Mouse (Mus musculus) hindbrain, embryonic 12.5 days (tissue): Measurements from ENCODE around the gene Sun2. TPM values are rescaled to one million over a fixed set of nuclear protein-coding genes. Genes with fewer than 3 reads are reported as not detected.
A peak's percentile ranks its signal among the peaks of the same experiment; 100 is the strongest.

ENCODE experiments used
- ATAC-seq: fragments of 200-750 bp; cut with Nextera tagmentation; 2 replicates; pipeline ENCODE4 v1.8.0; 2017; ENCODE audit warnings: moderate TSS enrichment; ENCODE audit not compliant: low FRiP score
- H3K27ac ChIP-seq: fragments of 300-500 bp; sonication (generic); 2 replicates; pipeline ENCODE4 v1.5.1; 2016; ENCODE audit warnings: mild to moderate bottlenecking
- H3K27me3 ChIP-seq: fragments of 300-500 bp; sonication (generic); 2 replicates; pipeline ENCODE4 v1.6.1; 2016; ENCODE audit warnings: mild to moderate bottlenecking
- H3K36me3 ChIP-seq: fragments of 300-500 bp; sonication (generic); 2 replicates; pipeline ENCODE4 v1.6.1; 2016; ENCODE audit warnings: mild to moderate bottlenecking
- H3K4me1 ChIP-seq: fragments of 300-500 bp; sonication (generic); 2 replicates; pipeline ENCODE4 v1.6.1; 2016
- H3K4me2 ChIP-seq: fragments of 300-500 bp; sonication (generic); replicated peaks from 2 replicates; pipeline ENCODE4 v1.6.1; 2016; ENCODE audit warnings: mild to moderate bottlenecking
- H3K4me3 ChIP-seq: fragments of 300-500 bp; sonication (generic); 2 replicates; pipeline ENCODE4 v1.5.1; 2016; ENCODE audit warnings: mild to moderate bottlenecking
- H3K9ac ChIP-seq: fragments of 300-500 bp; sonication (generic); 2 replicates; pipeline ENCODE4 v1.6.1; 2016; ENCODE audit warnings: mild to moderate bottlenecking, moderate library complexity
- H3K9me3 ChIP-seq: fragments of 300-500 bp; sonication (generic); replicated peaks from 2 replicates; pipeline ENCODE4 v1.6.1; 2016; ENCODE audit warnings: mild to moderate bottlenecking
- WGBS: fragments of 180-500 bp; shearing (Covaris S2); methylation state at CpG from one replicate; pipeline ENCODE4 v1.1.7; 2016; 5-methylcytosine and 5-hydroxymethylcytosine counted together
- polyA plus RNA-seq: library from polyadenylated mRNA; unstranded; fragments of >200 nt; fragmentation: Nextera tagmentation; extraction: Ambion mirVana; gene quantifications from 2 replicates; pipeline ENCODE4 v1.2.1, GENCODE M21; 2016

The Sun2 gene
- polyA plus RNA-seq, 1 experiment from 2014 or later: 8.0 TPM

DNA sequence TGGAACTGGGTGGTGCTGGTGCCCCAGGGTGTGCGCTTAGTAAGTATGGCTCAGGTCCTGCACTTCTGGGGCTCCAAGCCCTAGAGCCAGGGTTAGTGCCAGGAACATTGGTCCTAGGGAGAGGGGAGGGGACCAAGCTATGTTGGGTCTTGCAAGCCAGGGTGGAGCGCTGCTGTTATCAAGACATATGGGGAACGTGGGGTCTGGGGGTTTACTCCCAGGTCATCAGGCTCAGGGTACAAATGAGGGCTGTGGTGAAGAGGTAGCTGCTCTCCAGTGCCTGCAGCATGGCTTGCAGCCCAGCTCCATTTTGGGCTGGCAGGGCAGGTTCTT, 11.1 kb upstream of the Sun2 start:
- peaks cover 11% of the 10 kb centered on the region for H3K4me1 ChIP-seq
- no peaks in the 10 kb centered on the region for H3K27me3 ChIP-seq
- no peaks in the 10 kb centered on the region for H3K9me3 ChIP-seq
- H3K27ac ChIP-seq: no peak overlapping the region
- no peak overlapping the region; the same call in 1 of the 2 replicates for H3K9ac ChIP-seq
- no peak overlapping the region for H3K4me3 ChIP-seq
- no peak; the same call in 1 of the 2 replicates for ATAC-seq
- no peak overlapping the region for H3K4me2 ChIP-seq
- H3K36me3 ChIP-seq: no peaks in the 10 kb centered on the region
- 80% methylated on average over 3 of the region's 3 CpGs for WGBS

- Histone ChIP-seq H3K4me1 (peaks cover 11% of the 10 kb centered on the region), H3K27me3 (no peaks in the 10 kb centered on the region), H3K36me3 (no peaks in the 10 kb centered on the region), H3K27ac (no peak overlapping the region), H3K4me2 (no peak overlapping the region), H3K9ac (no peak overlapping the region), H3K9me3 (no peaks in the 10 kb centered on the region), H3K4me3 (no peak overlapping the region)
- WGBS: 22% methylated on average over 11 of the region's 11 CpGs
- ATAC-seq: 0 out of 2 replicates have a peak, but pooled peaks have one; percentile 25
These were observed 10.5 kb upstream of the Sun2 start for GRCm38 (mm10) chr15:79752742-79753419.

GRCm38 (mm10) chr15:79751772-79752171, 9.4 kb upstream of the Sun2 start:
- 90% methylated on average over 17 of the region's 17 CpGs for WGBS
- no peak overlapping the region for H3K9ac ChIP-seq
- no peak overlapping the region for H3K4me2 ChIP-seq
- H3K36me3 ChIP-seq: no peaks in the 10 kb centered on the region
- peaks cover 9% of the 10 kb centered on the region for H3K4me1 ChIP-seq
- H3K9me3 ChIP-seq: no peaks in the 10 kb centered on the region
- ATAC-seq: no peak
- no peak overlapping the region for H3K4me3 ChIP-seq
- no peak overlapping the region; the same call in 1 of the 2 replicates for H3K27ac ChIP-seq
- no peaks in the 10 kb centered on the region for H3K27me3 ChIP-seq

DNA sequence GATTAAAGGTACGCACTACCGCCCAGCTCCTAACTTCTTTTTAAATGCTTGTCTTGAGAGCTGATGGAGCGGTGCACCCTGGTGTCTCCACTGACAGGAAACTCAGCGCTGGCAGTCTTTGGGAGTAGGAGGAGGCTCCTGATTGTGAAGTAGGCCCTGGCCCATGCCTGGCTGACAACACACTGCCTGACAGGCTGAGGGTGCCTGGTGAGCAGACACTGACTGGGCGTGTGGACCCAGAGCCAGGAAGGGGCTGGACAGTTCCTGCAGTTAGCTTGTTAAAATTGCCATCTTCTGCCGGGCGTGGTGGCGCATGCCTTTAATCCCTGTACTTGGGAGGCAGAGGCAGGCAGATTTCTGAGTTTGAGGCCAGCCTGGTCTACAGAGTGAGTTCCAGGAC, 7.9 kb upstream of the Sun2 start:
- Histone ChIP-seq H3K9ac (no peak overlapping the region), H3K9me3 (no peaks in the 10 kb centered on the region), H3K4me1 (no peaks in the 10 kb centered on the region), H3K36me3 (no peaks in the 10 kb centered on the region), H3K4me2 (no peak overlapping the region), H3K27me3 (no peaks in the 10 kb centered on the region), H3K27ac (no peak overlapping the region), H3K4me3 (no peak overlapping the region)
- 86% methylated on average over 8 of the region's 8 CpGs for WGBS
- no peak for ATAC-seq

DNA sequence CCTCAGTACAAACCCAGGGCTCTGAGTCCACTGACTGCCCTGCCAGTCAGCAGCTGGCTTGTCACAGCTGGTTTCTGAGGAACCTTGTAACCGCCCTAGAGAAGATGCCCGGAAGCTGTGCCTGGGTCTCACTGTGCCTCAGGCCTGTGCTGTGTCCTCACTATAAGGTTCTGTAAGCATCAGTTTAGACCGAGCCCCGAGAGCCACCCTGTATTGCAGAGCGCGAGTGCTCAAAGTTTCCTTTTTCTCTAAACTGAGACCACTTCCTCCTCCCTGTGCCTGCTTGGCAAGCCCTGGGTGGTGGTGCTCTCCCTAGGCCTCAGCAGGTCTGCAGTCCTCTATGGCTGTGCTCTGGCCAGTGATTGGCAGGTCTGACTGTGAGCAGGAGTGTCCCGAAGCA, 6.8 kb upstream of the Sun2 start:
- no peak overlapping the region for H3K4me3 ChIP-seq
- WGBS: 89% methylated on average over 7 of the region's 7 CpGs

DNA sequence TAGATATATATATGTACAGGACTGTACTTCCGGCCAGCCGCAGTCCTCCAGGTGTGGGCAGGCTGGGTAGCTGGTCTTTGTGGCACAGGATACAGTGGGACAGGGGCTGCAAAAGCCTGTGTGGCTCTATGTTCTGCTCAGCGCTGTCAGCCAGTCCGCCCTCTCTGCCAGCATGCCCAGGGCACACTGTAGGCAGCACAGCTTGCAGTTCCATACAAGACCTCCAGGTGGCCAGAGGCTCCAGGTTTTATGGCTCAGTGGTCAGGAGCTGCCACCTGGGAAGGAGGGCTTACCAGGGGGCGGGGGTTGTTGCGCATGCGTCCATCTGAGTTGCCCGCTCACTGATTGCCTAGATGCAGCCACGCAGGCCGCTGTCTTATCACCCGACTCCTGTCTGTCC, 5.7 kb upstream of the Sun2 start:
- no peak overlapping the region for H3K4me3 ChIP-seq
- H3K4me1 ChIP-seq: no peaks in the 10 kb centered on the region
- 60% methylated on average over 11 of the region's 11 CpGs for whole genome bisulfite sequencing
- no peak overlapping the region for H3K9ac ChIP-seq
- H3K4me2 ChIP-seq: 0 out of 2 replicates have a peak overlapping the region, but pooled peaks have one; percentile 2
- no peak overlapping the region for H3K27ac ChIP-seq
- H3K9me3 ChIP-seq: no peaks in the 10 kb centered on the region
- H3K36me3 ChIP-seq: no peaks in the 10 kb centered on the region
- H3K27me3 ChIP-seq: no peaks in the 10 kb centered on the region
- ATAC-seq: peak; percentile 62

More for the DNA sequence above, 6.8 kb upstream of the Sun2 start:
- Histone ChIP-seq H3K4me1 (no peaks in the 10 kb centered on the region), H3K27me3 (no peaks in the 10 kb centered on the region), H3K9ac (no peak overlapping the region), H3K9me3 (no peaks in the 10 kb centered on the region), H3K27ac (no peak overlapping the region), H3K36me3 (no peaks in the 10 kb centered on the region), H3K4me2 (no peak overlapping the region)
- ATAC-seq: no peak

- ATAC-seq: no peak
- 89% methylated on average over 5 of the region's 5 CpGs for WGBS
- no peak overlapping the region for H3K4me3 ChIP-seq
- H3K4me2 ChIP-seq: no peak overlapping the region
- H3K4me1 ChIP-seq: peaks cover 6% of the 10 kb centered on the region
- no peaks in the 10 kb centered on the region for H3K9me3 ChIP-seq
- H3K27me3 ChIP-seq: no peaks in the 10 kb centered on the region
- no peak overlapping the region for H3K27ac ChIP-seq
- no peak overlapping the region for H3K9ac ChIP-seq
- no peaks in the 10 kb centered on the region for H3K36me3 ChIP-seq
These were observed 3.5 kb upstream of the Sun2 start for GRCm38 (mm10) chr15:79745883-79746282.

- no peak overlapping the region for H3K4me3 ChIP-seq
- H3K36me3 ChIP-seq: no peaks in the 10 kb centered on the region
- H3K4me1 ChIP-seq: peaks cover 12% of the 10 kb centered on the region
- no peaks in the 10 kb centered on the region for H3K9me3 ChIP-seq
- ATAC-seq: no peak
- no peak overlapping the region for H3K9ac ChIP-seq
- H3K27me3 ChIP-seq: no peaks in the 10 kb centered on the region
- H3K27ac ChIP-seq: no peak overlapping the region
- WGBS: 88% methylated on average over 10 of the region's 10 CpGs
- H3K4me2 ChIP-seq: no peak overlapping the region
These were observed 3.0 kb upstream of the Sun2 start for GRCm38 (mm10) chr15:79745312-79745711.

- Histone ChIP-seq H3K4me1 (peaks cover 17% of the 10 kb centered on the region), H3K4me3 (no peak overlapping the region), H3K9ac (no peak overlapping the region), H3K4me2 (no peak overlapping the region), H3K36me3 (no peaks in the 10 kb centered on the region), H3K27ac (no peak overlapping the region), H3K9me3 (no peaks in the 10 kb centered on the region), H3K27me3 (no peaks in the 10 kb centered on the region)
- ATAC-seq: no peak
- 77% methylated on average over 8 of the region's 8 CpGs for WGBS
These were observed 2.4 kb upstream of the Sun2 start for GRCm38 (mm10) chr15:79744742-79745141.

GRCm38 (mm10) chr15:79744001-79744400, 1.7 kb upstream of the Sun2 start:
- peaks cover 7% of the 10 kb centered on the region; the same call in 1 of the 2 replicates for H3K36me3 ChIP-seq
- H3K27ac ChIP-seq: no peak overlapping the region
- H3K27me3 ChIP-seq: no peaks in the 10 kb centered on the region
- WGBS: 94% methylated on average over 11 of the region's 11 CpGs
- no peak overlapping the region for H3K4me3 ChIP-seq
- H3K4me1 ChIP-seq: peaks cover 23% of the 10 kb centered on the region
- no peaks in the 10 kb centered on the region for H3K9me3 ChIP-seq
- H3K4me2 ChIP-seq: no peak overlapping the region
- no peak overlapping the region for H3K9ac ChIP-seq
- ATAC-seq: no peak

DNA sequence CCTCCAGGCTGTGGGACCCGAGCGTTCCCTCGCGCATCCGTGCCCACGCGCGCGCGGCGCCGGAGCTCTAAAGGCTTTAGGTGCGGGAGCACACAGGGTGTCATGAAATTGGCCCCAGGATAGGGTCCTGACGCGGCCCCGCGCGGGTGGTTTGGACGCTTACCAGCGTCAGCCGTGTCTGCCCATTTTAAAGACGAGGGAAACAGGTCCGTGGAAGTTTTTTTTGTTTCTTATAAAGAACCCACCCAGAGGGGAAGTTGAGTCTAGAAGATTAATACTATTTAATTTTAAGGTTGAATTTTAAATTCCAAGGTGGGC, 329 bp upstream of the Sun2 start:
- H3K36me3 ChIP-seq: peaks cover 19% of the 10 kb centered on the region
- H3K4me3 ChIP-seq: peak overlapping the region; percentile 92
- H3K4me2 ChIP-seq: peak overlapping the region; percentile 63
- no peak for ATAC-seq
- peak overlapping the region; percentile 96 for H3K9ac ChIP-seq
- WGBS: under 1% methylated on average over 23 of the region's 23 CpGs
- H3K4me1 ChIP-seq: peaks cover 27% of the 10 kb centered on the region
- no peaks in the 10 kb centered on the region for H3K27me3 ChIP-seq
- peak overlapping the region; percentile 77; the same call in 1 of the 2 replicates for H3K27ac ChIP-seq
- H3K9me3 ChIP-seq: no peaks in the 10 kb centered on the region

GRCm38 (mm10) chr15:79741173-79741858, 1.0 kb downstream of the Sun2 start:
- no peak for ATAC-seq
- no peaks in the 10 kb centered on the region for H3K9me3 ChIP-seq
- peaks cover 33% of the 10 kb centered on the region for H3K36me3 ChIP-seq
- H3K27me3 ChIP-seq: no peaks in the 10 kb centered on the region
- H3K9ac ChIP-seq: peak overlapping the region; percentile 96
- peak overlapping the region; percentile 92 for H3K4me3 ChIP-seq
- H3K4me2 ChIP-seq: peak overlapping the region; percentile 63
- H3K4me1 ChIP-seq: peaks cover 27% of the 10 kb centered on the region
- H3K27ac ChIP-seq: no peak overlapping the region
- 38% methylated on average over 14 of the region's 14 CpGs for WGBS

- H3K4me1 ChIP-seq: peaks cover 27% of the 10 kb centered on the region
- H3K9ac ChIP-seq: peak overlapping the region; percentile 96; the same call in 1 of the 2 replicates
- ATAC-seq: no peak
- H3K27ac ChIP-seq: no peak overlapping the region
- H3K4me2 ChIP-seq: peak overlapping the region; percentile 63
- H3K27me3 ChIP-seq: no peaks in the 10 kb centered on the region
- H3K9me3 ChIP-seq: no peaks in the 10 kb centered on the region
- peaks cover 37% of the 10 kb centered on the region for H3K36me3 ChIP-seq
- H3K4me3 ChIP-seq: peak overlapping the region; percentile 92
- 81% methylated on average over 3 of the region's 3 CpGs for WGBS
These were observed 1.6 kb downstream of the Sun2 start for GRCm38 (mm10) chr15:79740739-79741138.
